Mouse (Mus musculus): ENCODE results near the gene Stt3b. TPM values are rescaled to one million over a fixed set of nuclear protein-coding genes. Genes with fewer than 3 reads are reported as not detected.
"Not testable (repeated sequence)": the region's sequence is repeated elsewhere in the genome, so short reads cannot be mapped to it uniquely, and the experiment has no call there.

Gene Stt3b
- total RNA-seq, 2 experiments from 2014 or later: 64.8 to 69.5 TPM

DNA sequence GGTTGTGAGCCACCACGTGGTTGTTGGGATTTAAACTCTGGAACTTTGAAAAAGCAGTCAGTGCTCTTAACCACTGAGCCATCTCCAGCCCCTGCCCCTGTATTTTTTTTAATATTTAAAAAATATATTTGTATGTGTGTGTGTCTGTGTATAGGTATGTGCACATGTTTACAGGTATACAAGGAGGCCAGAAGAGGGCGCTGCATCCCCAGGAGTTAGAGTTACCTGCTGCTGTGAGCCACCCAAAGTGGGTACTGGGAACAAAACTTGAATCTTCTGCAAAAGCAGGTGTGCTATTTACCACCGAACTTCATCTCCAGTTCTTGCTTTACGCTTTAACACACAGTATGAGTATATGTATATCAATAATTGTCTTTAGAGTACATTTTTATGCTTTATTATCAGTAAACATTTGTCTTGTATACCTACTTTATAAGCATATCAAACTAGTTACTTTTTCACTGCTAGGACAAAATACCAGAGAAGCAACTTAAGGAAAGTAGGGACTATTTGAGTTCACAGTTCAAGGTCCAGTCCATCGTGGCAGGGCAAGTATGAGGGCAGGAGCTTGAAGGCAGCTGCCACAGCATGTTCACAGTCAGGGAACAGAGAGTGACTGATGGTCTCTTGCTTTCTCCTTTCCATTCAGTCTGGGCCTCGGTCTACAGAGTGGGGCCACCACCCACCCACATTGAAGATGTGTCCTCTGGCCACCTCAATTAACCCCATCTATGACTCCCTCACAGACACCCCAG, 8.6 kb upstream of the Stt3b start:
- DNase-seq: no peak

DNA sequence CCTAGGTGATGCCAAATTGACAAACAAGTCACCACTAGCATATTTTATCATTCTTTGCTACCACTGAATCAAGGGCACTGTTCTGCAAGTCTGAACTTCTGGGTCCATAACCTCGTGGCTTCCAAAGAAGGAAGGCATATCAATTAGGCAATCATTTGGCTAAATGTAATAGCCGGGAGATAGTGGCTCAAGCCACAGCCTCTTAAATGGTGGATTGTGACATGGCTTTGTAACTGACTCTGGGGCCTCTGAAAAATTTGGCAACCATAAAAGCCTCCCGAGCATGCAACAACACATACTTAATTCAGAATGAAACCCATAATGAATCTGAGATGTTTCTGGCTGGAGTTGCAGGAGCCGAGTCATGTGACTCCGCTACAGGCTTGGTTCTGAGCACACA, 6.8 kb upstream of the Stt3b start:
- DNase-seq: no peak

DNA sequence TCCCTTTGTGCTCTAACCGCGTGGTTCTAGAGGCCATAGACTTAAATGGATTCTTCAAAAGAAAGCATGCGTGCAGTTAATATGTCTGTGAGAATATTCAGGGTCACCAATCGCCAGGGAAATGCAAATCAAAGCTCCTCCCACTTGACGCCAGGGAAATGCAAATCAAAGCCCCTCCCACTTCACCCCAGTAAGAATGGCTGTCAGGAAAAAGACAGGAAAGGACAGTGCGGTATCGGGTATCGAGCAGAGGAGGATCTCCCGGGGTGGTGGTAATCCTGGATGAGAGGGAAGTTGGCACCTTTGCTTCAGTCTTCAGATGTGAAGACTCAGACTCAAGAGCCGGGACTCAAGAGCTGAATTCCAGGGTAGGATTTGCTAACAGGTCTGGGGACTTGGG, 4.3 kb upstream of the Stt3b start:
- DNase-seq: no peak

DNA sequence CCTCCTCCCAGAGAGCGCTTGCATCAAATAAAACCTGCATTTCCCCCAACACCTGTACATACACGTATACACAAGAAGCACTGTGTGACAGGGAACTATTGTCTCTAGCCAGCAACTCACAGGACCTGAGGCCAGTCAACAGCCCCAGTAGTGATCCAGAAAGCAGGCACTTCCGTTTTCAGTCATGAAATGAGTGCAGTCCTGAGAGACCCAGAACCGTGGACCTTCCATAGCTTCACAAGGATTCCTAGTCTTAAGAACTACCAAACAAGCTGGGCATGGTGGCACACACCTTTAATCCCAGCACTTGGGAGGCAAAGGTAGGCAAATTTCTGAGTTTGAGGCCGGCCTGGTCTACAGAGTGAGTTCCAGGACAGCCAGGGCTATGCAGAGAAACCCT, 3.6 kb upstream of the Stt3b start:
- no peak for DNase-seq

DNA sequence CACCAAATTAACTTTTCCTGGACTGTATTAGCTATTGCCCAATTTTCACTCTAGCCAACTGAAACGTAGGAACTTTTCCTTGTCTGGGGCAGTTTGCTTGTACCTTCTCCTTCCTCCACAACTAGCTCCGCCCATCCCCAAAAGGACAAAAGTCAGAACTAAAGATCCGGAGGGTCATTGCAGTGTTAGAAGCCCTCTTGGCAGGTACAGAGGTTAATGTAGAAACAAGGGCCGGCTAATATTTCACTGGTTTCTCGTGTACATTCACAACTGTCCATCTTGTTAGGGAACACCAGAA, 951 bp upstream of the Stt3b start:
- DNase-seq: no peak

DNA sequence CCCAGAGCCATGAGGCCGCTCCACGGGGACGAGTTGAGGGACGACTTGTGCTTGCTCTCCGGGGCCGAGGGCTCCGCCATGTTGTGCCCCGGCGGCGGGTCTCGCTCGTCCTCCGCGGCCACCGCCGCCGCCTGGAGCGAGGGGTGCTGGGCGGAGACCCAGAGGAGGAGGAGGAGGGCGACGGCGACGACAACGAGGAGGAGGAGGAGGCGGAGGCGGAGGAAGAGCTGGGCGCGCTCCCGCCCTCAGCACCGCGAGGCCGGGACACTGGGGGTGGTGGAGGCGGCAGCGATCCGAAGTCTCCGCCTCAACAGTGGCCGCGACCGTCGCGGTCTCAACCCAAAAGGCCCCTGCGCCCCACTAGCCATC, 260 bp downstream of the Stt3b start:
- DNase-seq: peak; percentile 71

DNA sequence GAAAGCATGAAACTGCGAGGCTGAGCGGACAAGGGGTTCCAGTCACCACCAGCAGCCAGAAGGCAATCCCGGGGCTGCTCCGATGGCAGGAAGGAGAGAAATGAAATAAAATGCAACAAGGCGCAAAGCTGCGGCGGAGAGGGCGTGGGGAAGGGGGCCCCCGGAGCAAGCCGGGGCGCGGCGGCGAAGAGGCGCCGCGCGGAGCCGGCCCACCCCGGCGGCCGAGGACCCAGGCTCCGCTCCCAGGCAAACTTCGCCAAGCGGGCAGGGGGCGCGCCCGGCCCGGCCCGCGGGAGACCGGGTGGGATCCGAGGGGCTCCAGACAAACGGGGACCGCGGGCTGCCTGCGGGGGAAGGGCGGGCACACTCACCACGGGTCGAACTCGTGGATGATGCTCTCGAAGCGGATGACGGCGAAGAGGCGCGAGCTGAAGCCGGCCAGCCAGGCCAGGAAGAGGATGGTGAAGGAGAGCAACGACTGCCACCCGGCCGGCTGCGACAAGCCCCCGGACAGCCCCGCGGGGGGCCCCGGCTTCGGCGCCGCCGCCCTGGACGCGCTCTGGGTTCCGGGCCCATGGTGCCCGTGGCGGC, 745 bp downstream of the Stt3b start:
- no peak for DNase-seq

DNA sequence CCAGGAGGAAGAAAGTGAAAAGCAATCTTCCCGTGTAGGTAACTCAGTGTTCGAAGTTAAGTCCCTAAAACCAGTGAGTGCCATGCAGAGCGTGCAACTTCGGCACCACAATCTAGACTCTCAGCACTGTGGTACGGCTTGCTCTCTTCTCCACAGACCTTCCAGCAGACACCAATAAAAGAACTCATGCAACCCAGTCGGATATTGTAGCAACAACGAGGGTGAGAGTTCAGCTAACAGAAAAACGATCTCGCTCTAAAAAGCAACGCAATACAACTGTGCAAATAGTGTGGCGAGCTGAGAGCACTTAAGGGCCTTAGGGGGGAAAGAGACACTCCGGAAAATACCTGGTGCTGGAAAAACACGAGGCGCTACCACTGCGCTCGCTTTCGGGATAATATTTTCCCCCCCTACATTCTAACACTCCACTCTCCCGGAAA, 1.3 kb downstream of the Stt3b start:
- no peak for DNase-seq

DNA sequence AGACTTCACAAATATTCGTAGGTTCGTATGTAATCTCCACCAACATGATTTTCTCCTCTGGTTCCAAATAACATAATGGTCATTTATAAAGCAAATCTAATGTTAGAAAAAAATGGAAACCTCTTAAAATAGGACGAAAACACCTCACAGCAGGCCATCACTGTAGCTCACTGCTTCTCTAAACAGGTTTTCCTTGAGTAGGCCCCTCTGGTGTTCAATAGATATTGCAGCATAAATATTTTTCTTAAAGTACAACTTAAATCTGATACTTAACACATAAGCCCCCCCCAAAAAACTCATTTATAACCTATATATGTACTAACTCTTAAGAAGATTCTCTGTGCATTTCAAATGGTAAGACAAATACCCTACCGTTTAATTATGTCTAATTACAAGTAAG, 1.8 kb downstream of the Stt3b start:
- DNase-seq: no peak

DNA sequence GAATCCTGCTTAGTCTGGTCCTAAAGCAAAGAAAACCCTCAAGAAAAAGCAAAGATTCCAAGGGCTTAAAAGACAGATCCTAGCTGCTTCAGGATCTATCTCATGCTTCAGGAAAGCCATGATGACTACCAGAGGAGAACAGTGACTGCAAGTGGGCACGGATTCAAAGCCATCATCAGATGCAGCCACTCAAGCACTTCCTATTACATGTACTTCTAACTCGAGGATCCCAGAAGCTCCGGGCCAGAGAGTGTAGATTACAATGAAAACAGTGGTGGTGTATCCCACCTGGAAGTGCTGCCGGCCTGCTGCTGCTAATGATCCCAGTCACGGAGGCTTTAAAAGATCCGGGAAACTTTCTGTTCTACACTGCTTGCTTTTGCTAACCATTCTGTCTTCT, 4.0 kb downstream of the Stt3b start:
- no peak for DNase-seq

DNA sequence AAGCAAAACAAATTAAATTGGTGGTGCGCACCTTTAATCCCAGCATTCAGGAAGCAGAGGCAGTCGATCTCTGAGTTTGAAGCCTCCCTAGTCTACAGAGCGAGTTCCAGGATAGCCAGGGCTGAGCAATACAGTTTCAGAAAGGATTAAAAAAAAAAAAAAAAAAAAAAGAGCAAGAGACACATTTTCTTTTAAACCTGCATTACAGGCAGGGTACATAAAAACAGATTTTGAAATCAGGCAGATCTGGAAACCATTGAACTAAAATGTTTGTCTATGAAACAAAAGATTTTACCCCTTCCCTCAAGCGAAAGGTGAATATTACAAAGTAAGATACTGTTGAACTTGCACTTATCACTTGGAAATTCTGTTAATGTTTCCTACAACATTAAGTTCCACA, 6.1 kb downstream of the Stt3b start:
- DNase-seq: no peak

DNA sequence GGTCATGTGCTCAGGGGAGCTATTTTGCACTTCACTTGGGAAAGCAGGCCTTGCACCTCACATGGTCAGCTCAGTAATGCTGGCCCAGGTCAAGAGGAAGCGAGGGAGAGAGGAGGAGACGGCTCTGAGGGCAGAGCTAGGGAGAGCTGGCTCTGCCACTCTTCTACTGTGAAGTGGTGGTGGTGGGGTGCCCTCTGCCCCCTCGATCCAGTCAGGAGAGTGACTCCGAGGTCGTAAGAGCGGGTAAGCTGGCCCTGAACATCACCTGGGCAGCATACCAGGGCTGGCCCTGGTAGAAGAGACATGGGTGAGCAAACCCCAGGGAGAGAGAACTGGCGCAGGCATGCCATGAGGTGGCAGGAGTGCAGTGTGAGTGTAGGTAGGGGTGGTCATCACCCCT, 8.6 kb downstream of the Stt3b start:
- no peak for DNase-seq

DNA sequence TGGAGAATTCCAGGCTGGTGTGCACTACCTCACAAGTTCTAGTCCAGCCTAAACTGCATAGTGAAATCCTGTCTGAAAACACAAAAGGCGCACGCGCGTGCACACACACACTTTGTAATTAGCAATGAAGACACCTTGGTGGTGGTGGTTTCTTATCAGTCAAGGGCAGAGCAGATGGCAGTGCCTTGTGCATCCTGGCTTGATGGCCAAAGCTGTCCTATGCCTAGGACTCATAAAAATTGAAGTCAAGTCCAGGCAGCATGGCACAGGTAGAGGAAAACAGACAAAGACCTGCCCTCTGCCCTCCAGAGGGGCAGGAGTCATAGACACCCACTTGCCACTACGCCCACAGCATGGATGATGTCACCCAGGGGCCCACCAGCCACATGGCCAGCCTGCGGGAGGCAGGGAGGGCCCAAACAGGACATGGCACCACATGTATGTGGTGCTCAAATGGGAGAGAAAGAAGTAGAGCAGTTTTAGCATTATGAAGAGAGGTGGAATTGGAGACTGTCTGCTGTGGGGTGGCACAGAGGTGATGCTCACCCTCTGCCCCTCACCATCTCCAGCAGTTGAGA, 9.1 kb downstream of the Stt3b start:
- DNase-seq: no peak

DNA sequence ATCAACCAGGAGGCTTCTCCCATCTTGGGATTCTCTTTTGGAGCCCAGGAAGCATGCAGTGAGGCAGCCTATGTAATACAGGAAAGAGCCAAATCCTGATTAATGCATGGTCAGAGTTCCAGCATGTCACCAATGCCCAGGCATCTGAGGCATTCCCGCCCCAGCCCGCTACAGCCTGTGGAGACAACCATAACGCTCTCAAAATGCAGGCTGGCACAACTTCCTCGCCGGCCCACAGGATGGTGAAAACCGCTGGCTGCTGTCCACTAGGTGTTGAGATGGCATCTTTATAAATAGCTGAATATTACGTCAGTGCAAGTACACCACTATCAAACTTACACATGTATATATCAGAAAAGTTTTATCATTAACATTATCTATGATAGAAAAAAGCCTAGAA, 13.5 kb downstream of the Stt3b start:
- DNase-seq: no peak

DNA sequence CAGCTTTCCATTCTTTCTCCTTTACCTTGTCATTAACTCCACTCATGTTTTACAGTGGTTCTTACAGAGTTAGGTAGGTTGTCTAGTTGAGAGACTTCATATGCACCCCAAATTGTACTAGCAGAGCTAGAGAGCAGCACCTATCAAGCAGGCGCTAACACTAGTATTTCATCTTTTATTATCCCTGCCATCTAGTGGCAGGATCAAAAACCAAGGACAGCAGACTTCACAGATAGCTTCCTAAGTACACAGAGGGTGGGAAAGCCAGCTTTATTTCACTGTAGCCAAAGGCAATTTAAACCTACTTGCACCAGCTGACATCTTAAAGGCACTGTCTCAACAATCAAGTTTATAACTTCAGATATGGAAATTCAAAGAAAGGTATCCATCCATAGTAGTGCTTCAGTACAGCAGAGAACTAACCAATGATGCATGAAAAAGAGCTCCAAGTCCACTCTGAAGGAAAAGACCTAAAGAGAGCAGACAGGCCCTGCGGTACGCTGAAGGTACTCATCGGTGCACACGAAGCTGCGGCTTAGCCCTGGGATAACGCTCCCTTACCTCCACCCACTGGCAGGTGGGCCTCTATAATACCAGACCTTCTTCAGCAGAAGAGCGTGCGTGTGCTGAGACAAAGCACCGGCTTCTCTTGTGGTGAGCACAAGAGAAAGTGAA, 16.2 kb downstream of the Stt3b start:
- DNase-seq: no peak

DNA sequence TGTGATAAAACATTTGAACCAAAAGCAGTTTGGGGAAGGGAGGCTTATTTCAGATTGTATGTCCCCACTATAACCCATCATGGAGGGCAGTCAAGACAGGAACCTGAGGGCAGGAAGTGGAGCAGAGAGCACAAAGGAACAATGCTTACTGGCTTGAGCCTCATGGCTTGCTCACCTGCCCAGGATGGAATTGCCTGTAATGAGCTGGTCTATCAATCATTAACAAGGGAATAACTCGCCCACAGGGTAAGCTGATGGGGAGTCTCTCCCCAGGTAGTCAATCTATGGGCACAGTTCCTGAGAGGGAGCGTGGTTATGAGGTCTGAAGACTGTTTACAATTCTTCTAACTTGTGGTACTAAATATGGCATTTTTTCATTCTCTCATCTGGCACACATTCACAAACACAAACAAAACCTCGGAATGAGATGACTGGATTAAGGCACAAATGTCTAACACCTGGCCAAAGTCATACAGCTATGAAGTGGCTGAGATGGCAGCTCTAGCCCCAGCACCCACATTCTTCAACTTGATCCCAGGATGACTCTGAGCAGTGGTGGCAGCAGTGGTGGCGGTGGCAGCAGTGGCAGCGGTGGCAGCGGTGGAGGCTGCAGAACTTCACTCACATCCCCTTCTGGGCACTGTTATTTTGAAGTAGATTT, 22.3 kb downstream of the Stt3b start:
- DNase-seq: no peak

DNA sequence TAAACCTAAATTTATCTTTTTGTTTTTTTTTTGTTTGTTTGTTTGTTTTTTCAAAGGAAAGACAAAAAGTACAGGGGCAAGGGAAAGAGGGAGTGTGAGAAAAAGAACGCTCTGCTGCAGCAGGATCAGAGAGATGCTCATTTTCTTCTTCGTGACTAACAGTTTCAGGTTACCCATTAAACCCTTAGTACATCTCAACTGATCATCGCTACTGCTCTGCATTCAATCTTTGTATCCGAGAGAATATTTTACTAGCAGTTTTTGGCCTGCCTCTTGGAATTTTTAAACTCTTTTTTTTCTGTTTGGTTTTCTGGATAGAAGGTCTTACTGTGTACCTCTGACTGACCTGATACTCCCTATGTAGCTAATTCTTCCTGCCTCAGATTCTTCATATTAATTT, 25.8 kb downstream of the Stt3b start:
- DNase-seq: no peak

DNA sequence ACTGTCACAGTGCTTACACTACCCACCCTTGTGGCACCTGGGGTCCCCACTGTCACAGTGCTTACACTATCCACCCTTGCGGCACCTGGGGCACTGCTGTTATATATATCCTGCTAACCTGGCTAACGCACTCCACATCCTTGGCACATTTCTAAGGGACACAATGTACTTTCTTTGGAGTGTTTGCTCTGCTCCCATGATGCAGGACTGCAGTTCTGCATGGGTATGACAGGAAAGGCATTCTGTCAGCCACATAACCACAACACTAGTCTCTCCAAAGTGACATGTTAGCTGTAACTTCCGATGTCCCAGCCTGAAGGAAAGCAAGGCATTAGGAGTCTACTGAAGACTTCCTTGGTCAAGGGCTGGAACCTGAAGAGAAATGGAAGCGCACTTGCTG, 26.8 kb downstream of the Stt3b start:
- DNase-seq: no peak

DNA sequence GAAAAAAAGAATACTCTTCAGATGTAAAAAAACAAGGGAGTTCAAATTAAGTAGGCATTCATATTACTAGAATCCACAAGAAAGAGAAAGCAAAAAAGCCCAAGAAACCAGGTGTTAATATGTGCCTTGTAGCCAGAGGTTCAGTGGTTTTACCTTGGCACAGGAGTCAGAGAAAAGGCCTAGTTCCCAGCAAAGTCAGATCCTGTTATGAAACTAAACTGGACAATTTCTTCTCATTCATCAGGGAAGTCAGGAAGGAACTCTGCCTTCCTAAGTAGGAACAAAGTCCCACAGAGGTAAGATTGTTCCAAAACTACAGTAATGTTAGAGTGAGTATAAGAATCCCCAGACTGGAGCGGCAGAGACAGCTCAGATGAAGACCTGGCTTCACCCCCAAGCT, 31.6 kb downstream of the Stt3b start:
- DNase-seq: no peak

DNA sequence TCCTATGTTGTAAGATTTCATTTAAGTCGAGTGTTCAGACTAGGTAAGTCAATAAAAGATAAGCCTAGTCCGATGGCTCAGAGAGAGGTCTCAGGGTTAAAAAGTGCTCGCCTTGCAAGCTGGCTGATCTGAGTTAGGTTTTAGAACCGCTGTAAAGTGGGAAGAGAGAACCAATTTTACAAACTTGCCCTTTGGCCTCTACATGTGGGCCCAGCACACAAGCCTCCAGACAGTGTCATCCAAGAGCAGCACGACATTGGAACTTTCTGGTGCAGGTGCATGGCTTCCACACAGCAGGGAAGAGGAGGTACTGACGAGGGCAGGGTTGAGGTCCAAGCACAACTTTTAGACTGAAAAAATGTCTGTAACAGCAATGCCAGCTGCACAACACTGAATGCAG, 35.4 kb downstream of the Stt3b start:
- no peak for DNase-seq

DNA sequence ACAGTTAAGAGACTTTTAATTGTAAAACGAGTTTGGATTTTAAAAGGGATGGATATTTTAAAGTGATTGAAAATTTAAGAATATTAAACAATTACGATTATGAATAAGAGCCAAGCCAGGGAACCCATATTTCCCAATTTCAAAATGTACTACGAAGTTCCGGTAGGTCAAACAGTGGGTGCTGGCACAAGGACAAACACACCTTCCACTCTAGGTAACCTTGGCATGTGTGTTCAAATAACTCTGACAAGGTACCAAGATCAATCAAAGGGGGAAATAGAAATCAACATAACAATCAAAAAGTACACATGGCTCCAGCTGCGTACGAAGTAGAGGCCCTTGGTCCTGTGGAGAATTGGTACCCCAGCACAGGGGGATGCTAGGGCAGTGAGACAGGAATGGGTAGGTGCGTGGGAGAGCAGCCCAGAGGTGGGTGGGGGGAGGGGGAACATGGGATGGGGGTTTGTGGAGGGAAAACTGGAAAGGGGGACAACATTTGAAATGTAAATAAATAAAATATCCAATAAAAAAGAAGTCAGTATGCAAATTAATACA, 37.0 kb downstream of the Stt3b start:
- DNase-seq: no peak

DNA sequence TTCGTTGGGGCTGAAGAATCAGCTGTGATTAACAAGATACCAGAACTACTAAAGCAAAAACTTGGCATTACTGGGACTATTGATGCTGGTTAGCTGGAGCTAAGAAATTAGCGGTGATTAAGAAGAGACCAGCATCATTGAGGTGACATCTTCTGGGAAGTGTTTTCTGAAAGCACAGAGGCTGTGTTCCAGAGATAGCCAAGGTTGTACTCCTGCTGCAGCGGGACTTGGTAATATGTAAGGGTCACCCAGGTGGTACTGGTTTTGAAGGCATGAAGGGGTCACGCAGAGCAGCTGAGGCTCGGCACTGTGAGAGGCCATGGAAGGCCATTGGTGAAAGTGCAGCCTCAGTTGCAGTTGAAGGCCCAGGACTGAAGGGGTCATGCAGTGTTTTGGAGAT, 37.8 kb downstream of the Stt3b start:
- DNase-seq: not testable (repeated sequence)

DNA sequence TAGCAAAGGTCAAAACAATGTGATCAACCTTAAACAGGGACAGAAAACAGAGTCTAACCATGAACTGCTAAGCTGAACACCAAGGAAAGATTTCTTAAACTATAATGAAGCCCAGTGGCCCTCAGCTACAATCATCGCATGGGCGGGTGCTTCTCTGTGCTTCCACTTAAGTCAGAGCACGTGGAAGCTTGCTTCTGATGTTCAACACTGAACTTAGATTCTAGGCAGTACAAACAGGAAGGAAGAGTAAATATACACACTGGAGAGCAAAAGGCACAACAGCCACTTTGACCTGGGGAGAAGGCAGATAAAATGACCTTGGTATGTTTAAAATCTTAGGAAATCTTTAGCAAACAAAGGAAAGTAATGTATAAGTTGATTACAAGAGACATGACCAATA, 38.7 kb downstream of the Stt3b start:
- DNase-seq: no peak
